Mouse (Mus musculus): ENCODE data around the gene Dvl1. TPM values are rescaled to one million over a fixed set of nuclear protein-coding genes. Genes with fewer than 3 reads are reported as not detected.

The Dvl1 gene
- polyA plus RNA-seq, 1 experiment from 2014 or later, result 5.5 TPM

GRCm38 (mm10) chr4:155838187-155839153 lies 8.7 kb upstream of the Dvl1 start:
- Histone ChIP-seq H3K9me3 (ENCODE audit: low read length) (no peaks in the 10 kb centered on the region; the same call in 1 of the 2 replicates), H3K9ac (replicated peaks; ENCODE audit: low read length) (no peak overlapping the region), H3K27me3 (ENCODE audit: insufficient read depth, low read length) (no peaks in the 10 kb centered on the region), H3K4me3 (ENCODE audit: low read length) (no peak overlapping the region), H3K36me3 (ENCODE audit: insufficient read depth, low read length) (peaks cover 11% of the 10 kb centered on the region), H3K4me1 (ENCODE audit: insufficient read depth, low read length) (peaks cover 39% of the 10 kb centered on the region), H3K27ac (ENCODE audit: low read length) (peak overlapping the region; percentile 92), H3K4me2 (replicated peaks; ENCODE audit: low read depth, low read length) (peak overlapping the region; percentile 82; the same call in 1 of the 2 replicates)
- 52% methylated on average over 8 of the region's 8 CpGs for WGBS
- no peak for ATAC-seq (ENCODE audit: low FRiP score, low TSS enrichment)

- H3K4me2 ChIP-seq (replicated peaks; ENCODE audit: low read depth, low read length), result peak within 1 kb of the TSS; percentile 82
- 1% methylated on average over 16 of the region's 16 CpGs for WGBS
Observed at GRCm38 (mm10) chr4:155839483-155839910, 7.7 kb upstream of the Dvl1 start, which contains the start of gene Mxra8. Gene Mxra8 (plus strand): TSS chr4:155839680.

GRCm38 (mm10) chr4:155840076-155841002 lies 6.9 kb upstream of the Dvl1 start:
- no peaks in the 10 kb centered on the region for H3K27me3 ChIP-seq (ENCODE audit: insufficient read depth, low read length)

More at GRCm38 (mm10) chr4:155839483-155839910, 7.7 kb upstream of the Dvl1 start, which contains the start of gene Mxra8:
- peaks cover 30% of the 10 kb centered on the region for H3K4me1 ChIP-seq (ENCODE audit: insufficient read depth, low read length)
- peak within 1 kb of the TSS; percentile 75 for H3K9ac ChIP-seq (replicated peaks; ENCODE audit: low read length)
- no peaks in the 10 kb centered on the region; the same call in 1 of the 2 replicates for H3K9me3 ChIP-seq (ENCODE audit: low read length)
- ATAC-seq (ENCODE audit: low FRiP score, low TSS enrichment), result peak; percentile 95
- no peaks in the 10 kb centered on the region for H3K27me3 ChIP-seq (ENCODE audit: insufficient read depth, low read length)
- peak within 1 kb of the TSS; percentile 92 for H3K27ac ChIP-seq (ENCODE audit: low read length)
- H3K4me3 ChIP-seq (ENCODE audit: low read length), result peak within 1 kb of the TSS; percentile 59
- peaks cover 13% of the 10 kb centered on the region for H3K36me3 ChIP-seq (ENCODE audit: insufficient read depth, low read length)

DNA sequence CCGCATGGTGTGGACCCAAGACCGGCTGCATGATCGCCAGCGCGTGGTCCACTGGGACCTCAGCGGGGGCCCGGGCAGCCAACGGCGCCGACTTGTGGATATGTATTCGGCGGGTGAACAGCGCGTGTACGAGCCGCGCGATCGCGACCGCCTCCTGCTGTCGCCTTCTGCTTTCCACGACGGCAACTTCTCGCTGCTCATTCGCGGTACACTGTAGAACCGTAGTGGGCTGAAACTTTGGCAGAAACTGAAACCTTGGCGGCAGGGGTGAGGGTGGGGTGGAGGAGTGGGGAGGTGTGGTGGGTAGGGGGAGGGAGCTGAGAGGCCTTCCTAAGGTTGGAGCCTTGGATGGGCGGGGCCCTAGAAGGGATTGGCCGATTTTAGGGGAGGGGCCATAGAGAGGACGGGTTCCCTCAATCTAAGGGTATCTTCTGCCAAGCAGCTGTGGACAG lies 6.2 kb upstream of the Dvl1 start:
- Histone ChIP-seq H3K4me3 (ENCODE audit: low read length) (peak overlapping the region; percentile 59), H3K9me3 (ENCODE audit: low read length) (no peaks in the 10 kb centered on the region; the same call in 1 of the 2 replicates), H3K9ac (replicated peaks; ENCODE audit: low read length) (peak overlapping the region; percentile 75), H3K36me3 (ENCODE audit: insufficient read depth, low read length) (peaks cover 13% of the 10 kb centered on the region), H3K27me3 (ENCODE audit: insufficient read depth, low read length) (no peaks in the 10 kb centered on the region), H3K4me1 (ENCODE audit: insufficient read depth, low read length) (peaks cover 30% of the 10 kb centered on the region), H3K4me2 (replicated peaks; ENCODE audit: low read depth, low read length) (peak overlapping the region; percentile 82), H3K27ac (ENCODE audit: low read length) (no peak overlapping the region)
- under 1% methylated on average over 32 of the region's 32 CpGs for WGBS
- ATAC-seq (ENCODE audit: low FRiP score, low TSS enrichment), result peak; percentile 47

More at GRCm38 (mm10) chr4:155840076-155841002, 6.9 kb upstream of the Dvl1 start:
- peak overlapping the region; percentile 75 for H3K9ac ChIP-seq (replicated peaks; ENCODE audit: low read length)
- WGBS, result 7% methylated on average over 8 of the region's 8 CpGs
- peaks cover 13% of the 10 kb centered on the region for H3K36me3 ChIP-seq (ENCODE audit: insufficient read depth, low read length)
- H3K4me2 ChIP-seq (replicated peaks; ENCODE audit: low read depth, low read length), result peak overlapping the region; percentile 82
- peak; percentile 2; the same call in 1 of the 2 replicates for ATAC-seq (ENCODE audit: low FRiP score, low TSS enrichment)
- H3K27ac ChIP-seq (ENCODE audit: low read length), result peak overlapping the region; percentile 92
- no peaks in the 10 kb centered on the region; the same call in 1 of the 2 replicates for H3K9me3 ChIP-seq (ENCODE audit: low read length)
- peak overlapping the region; percentile 59 for H3K4me3 ChIP-seq (ENCODE audit: low read length)
- peaks cover 30% of the 10 kb centered on the region for H3K4me1 ChIP-seq (ENCODE audit: insufficient read depth, low read length)

- Histone ChIP-seq H3K9me3 (ENCODE audit: low read length) (no peaks in the 10 kb centered on the region), H3K9ac (replicated peaks; ENCODE audit: low read length) (no peak overlapping the region), H3K4me3 (ENCODE audit: low read length) (peak overlapping the region; percentile 59), H3K36me3 (ENCODE audit: insufficient read depth, low read length) (peaks cover 13% of the 10 kb centered on the region), H3K4me2 (replicated peaks; ENCODE audit: low read depth, low read length) (peak overlapping the region; percentile 82), H3K4me1 (ENCODE audit: insufficient read depth, low read length) (peaks cover 35% of the 10 kb centered on the region), H3K27me3 (ENCODE audit: insufficient read depth, low read length) (no peaks in the 10 kb centered on the region), H3K27ac (ENCODE audit: low read length) (no peak overlapping the region)
- 39% methylated on average over 38 of the region's 38 CpGs for WGBS
- no peak for ATAC-seq (ENCODE audit: low FRiP score, low TSS enrichment)
Observed at GRCm38 (mm10) chr4:155841651-155842270, 5.4 kb upstream of the Dvl1 start.

DNA sequence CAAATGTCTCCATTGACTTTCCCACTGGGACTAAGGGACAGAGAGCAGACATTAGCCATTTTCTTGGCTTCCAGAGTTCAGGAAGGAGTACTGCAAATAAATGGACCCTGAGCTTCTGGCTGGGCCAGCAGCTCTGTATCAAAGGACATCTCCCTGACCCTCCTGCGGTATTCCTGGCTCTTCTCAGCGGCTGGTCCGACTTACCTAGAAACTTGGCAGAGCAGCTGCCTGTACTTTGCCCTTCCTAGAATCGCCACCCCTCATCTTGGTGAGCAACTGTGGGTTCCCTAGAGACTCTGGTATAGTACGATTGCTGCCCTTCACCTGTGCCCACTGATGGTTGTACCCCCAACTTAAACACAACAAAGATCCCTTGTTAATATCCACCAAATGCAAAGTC lies 4.0 kb upstream of the Dvl1 start:
- Histone ChIP-seq H3K4me1 (ENCODE audit: insufficient read depth, low read length) (peaks cover 42% of the 10 kb centered on the region), H3K9me3 (ENCODE audit: low read length) (no peaks in the 10 kb centered on the region), H3K27ac (ENCODE audit: low read length) (no peak overlapping the region), H3K4me3 (ENCODE audit: low read length) (no peak overlapping the region), H3K4me2 (replicated peaks; ENCODE audit: low read depth, low read length) (no peak overlapping the region), H3K27me3 (ENCODE audit: insufficient read depth, low read length) (no peaks in the 10 kb centered on the region), H3K9ac (replicated peaks; ENCODE audit: low read length) (no peak overlapping the region), H3K36me3 (ENCODE audit: insufficient read depth, low read length) (peaks cover 13% of the 10 kb centered on the region)
- 92% methylated on average over 5 of the region's 5 CpGs for WGBS
- no peak for ATAC-seq (ENCODE audit: low FRiP score, low TSS enrichment)

GRCm38 (mm10) chr4:155847591-155848352 lies 570 bp downstream of the Dvl1 start:
- Histone ChIP-seq H3K4me1 (ENCODE audit: insufficient read depth, low read length) (peaks cover 23% of the 10 kb centered on the region), H3K36me3 (ENCODE audit: insufficient read depth, low read length) (peaks cover 10% of the 10 kb centered on the region), H3K9ac (replicated peaks; ENCODE audit: low read length) (peak overlapping the region; percentile 91), H3K27me3 (ENCODE audit: insufficient read depth, low read length) (no peaks in the 10 kb centered on the region), H3K9me3 (ENCODE audit: low read length) (no peaks in the 10 kb centered on the region), H3K4me2 (replicated peaks; ENCODE audit: low read depth, low read length) (peak overlapping the region; percentile 83), H3K27ac (ENCODE audit: low read length) (peak overlapping the region; percentile 73), H3K4me3 (ENCODE audit: low read length) (peak overlapping the region; percentile 60)
- 1% methylated on average over 46 of the region's 69 CpGs for WGBS
- ATAC-seq (ENCODE audit: low FRiP score, low TSS enrichment), result peak; percentile 60

- no peak for ATAC-seq (ENCODE audit: low FRiP score, low TSS enrichment)
- Histone ChIP-seq H3K9me3 (ENCODE audit: low read length) (no peaks in the 10 kb centered on the region), H3K27ac (ENCODE audit: low read length) (peak overlapping the region; percentile 73; the same call in 1 of the 2 replicates), H3K4me2 (replicated peaks; ENCODE audit: low read depth, low read length) (peak overlapping the region; percentile 83), H3K4me1 (ENCODE audit: insufficient read depth, low read length) (peaks cover 23% of the 10 kb centered on the region), H3K27me3 (ENCODE audit: insufficient read depth, low read length) (no peaks in the 10 kb centered on the region), H3K9ac (replicated peaks; ENCODE audit: low read length) (peak overlapping the region; percentile 91), H3K36me3 (ENCODE audit: insufficient read depth, low read length) (peaks cover 3% of the 10 kb centered on the region), H3K4me3 (ENCODE audit: low read length) (peak overlapping the region; percentile 60)
- 59% methylated on average over 7 of the region's 7 CpGs for WGBS
Observed at GRCm38 (mm10) chr4:155848434-155849095, 1.4 kb downstream of the Dvl1 start.

Data from kidney, embryonic 16.5 days (tissue).